Mouse (Mus musculus): ENCODE measurements at regions not wholly inside any gene's neighbourhood (a gene's known extent, or its start where the extent isn't known, plus 50 kb on each side); places are given as distances from the start of the nearest gene placed in this dataset.

DNA sequence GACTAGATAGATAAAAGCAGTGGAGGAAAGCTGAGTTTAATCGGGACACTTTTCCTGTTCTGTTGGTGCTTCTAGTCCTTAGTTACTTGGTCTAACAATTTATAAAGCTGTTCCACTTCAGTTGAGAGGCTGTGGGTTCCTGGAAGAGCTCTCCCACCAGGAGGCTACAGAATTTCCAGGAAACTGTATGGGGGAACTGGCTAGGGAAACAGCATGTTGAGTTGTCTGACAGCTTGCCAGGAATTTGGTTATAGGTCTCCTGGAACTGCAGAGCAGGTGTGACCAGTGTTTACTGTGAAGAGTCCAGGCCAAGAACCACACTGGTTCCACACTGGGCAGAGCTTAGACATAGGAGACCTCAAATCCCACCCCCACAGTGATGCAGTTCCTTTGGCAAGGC is 65.0 kb upstream of the Pik3cg start:
- no peak for DNase-seq (ENCODE audit: low spot score in 2 of 2)

DNA sequence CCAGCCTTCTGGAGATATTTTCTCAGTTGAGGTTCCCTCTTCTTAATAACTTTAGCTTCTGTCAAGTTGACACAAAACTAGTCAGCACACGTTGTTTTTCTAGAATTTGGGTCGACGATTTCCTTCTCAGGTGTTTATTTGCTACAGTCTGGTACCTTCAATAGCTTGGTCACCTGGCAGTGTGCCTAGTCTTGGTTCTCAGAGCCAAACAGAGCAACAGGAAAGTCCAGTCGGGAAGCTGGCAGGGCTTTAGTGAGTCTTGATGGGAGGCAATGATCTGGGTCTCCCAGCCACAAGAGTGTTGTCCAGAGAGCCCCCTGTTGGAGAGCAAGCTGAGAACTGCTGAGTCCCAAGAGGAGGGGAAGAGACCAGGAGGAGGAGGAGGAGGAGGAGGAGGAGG is 71.4 kb upstream of the Pik3cg start:
- peak; percentile 52 to 66 for DNase-seq (ENCODE audit: low spot score in 2 of 2)

DNA sequence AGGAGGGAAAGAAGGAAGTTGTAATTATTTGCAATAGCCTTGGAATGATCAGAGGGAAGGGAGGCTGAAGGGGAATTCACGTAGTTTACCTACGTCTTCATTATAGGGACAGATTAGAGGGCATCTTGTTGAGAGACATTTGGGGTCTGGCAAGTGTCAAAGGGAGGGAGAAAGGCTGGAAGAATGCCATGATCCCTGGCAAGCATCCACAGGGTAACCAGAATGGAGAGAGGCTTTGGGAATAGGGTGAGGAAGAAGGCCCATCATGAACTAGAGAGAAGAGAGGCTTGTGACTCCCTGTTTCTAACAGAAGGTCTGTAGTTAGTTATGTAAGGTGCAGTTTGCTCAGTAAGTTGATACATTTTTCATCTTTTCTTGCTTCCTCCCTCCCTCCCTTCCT is 71.8 kb upstream of the Pik3cg start:
- DNase-seq (ENCODE audit: low spot score in 2 of 2): no peak

GRCm38 (mm10) chr12:32282371-32283163 is 74.1 kb upstream of the Pik3cg start:
- no peak for DNase-seq (ENCODE audit: low spot score in 2 of 2)

DNA sequence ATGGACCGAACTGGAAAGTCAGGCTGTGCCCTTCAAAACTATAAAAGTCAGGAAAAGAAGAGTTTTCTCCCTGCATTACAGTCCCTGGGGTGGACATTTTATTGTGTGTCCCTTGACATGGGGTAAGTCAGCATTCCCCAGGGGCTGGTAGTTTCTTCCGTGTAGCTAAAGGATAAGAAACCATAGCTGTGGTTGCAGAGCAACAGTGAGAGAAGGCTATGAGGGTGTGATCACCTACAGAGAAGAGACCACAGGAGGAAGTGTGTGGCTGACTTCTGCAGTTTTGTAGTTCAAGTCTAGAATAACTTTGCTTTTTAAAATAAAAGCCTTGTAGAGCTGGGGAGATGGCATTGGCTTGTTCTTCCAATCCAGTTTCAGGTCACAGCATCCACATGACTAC is 76.6 kb upstream of the Pik3cg start:
- DNase-seq (ENCODE audit: low spot score in 2 of 2): no peak

DNA sequence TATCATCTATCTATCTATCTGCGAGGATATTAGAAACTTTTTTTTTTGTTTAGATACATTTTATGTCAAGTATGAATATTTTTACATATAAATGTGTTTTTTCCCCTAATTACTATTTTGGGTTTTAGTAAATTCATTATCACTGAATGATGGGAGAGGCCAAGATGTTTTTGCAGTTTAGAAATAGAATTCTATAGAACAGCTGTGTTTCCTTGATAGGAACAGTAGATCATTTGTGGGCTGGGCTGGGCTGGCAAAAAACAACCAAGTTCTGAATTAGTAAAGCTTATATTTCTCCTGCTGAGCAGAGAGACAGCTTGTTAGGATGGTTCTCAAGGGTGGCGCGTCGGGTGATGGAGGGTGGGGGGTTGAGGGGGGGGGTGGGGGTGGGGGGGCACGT is 78.2 kb upstream of the Pik3cg start:
- no peak for DNase-seq (ENCODE audit: low spot score in 2 of 2)

DNA sequence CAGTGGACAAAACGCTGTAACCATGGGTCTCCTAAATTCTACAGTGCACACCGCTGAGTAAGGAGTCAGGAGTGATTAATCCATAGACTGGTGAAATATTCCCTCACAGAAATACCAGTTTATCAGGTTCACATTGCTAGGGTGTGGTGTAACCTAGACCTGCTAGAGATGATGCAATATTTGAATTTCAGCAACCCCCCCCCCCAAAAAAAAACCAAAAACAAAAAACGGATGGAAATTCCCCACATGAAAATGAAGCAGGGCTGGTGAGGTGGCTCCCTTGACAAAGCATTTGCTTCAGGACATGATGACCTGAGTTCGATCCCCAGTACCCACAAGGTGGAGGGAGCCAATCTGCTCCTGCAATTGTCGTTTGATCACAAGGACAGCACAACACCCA is 82.7 kb upstream of the Pik3cg start:
- DNase-seq (ENCODE audit: low spot score in 2 of 2): no peak

- peak; percentile 51 to 65 for DNase-seq (ENCODE audit: low spot score in 2 of 2)
Observed at GRCm38 (mm10) chr12:32291962-32292748, 83.7 kb upstream of the Pik3cg start.

- no peak for DNase-seq (ENCODE audit: low spot score in 2 of 2)
Observed at GRCm38 (mm10) chr12:32292749-32293128, 84.3 kb upstream of the Pik3cg start.

DNA sequence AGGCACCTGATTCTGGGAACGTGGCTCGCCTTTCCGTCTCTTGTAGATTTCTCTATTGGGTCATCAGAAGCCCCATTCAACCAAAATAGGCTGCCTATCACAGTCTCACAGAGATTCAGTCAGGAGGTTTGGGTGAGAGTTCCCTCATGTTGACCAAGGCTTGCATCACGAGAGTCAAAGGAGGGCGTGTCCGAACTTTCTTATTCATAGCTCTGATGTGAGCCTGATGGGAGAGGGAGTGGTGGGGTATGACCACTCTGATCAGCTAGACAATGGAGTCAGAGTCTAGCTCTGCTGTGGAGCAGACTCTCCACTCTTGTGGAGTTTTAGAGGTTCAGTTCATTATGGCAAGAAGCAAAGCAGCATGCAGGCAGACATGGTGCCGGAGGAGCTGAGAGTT is 81.1 kb upstream of the Ccdc71l start:
- no peak for DNase-seq (ENCODE audit: low spot score in 2 of 2)

DNA sequence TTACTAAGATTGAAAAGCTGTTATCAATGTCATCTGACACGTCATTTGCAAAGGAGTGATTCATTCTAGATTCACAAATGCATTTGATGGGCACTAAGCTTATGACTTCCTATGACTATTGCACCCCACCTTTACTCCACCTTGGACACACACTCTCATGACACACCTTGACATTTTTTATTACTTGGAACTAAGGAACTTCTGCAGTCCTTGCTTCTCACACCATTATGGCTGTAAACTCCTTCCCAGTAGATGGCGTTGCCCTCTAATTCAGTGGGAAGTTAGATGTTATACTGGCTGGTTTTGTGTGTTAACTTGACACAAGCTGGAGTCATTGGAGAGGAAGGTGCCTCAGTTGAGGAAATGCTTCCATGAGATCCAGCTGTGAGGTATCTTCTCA is 78.8 kb upstream of the Ccdc71l start:
- no peak for DNase-seq (ENCODE audit: low spot score in 2 of 2)

- no peak for DNase-seq (ENCODE audit: low spot score in 2 of 2)
Observed at GRCm38 (mm10) chr12:32305736-32306135, 72.8 kb upstream of the Ccdc71l start.

DNA sequence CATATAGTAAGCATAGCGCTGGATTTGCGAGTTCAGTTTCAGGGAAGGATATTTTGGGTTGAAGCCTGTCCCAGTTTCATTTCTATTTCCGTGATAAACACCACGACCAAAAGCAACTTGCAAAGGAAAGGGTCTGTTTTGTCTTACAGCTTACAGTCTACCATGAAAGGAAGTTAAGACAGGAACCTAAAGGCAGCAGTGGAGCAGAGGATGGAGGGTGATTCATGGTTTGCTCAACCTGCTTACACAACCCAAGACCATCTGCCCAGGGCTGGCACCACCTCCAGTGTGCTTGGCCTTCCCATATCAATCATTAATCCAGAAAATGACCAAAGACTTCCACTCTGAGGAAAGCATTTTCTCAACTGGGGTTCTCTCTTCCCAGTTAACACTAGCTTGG is 72.2 kb upstream of the Ccdc71l start:
- no peak for DNase-seq (ENCODE audit: low spot score in 2 of 2)

DNA sequence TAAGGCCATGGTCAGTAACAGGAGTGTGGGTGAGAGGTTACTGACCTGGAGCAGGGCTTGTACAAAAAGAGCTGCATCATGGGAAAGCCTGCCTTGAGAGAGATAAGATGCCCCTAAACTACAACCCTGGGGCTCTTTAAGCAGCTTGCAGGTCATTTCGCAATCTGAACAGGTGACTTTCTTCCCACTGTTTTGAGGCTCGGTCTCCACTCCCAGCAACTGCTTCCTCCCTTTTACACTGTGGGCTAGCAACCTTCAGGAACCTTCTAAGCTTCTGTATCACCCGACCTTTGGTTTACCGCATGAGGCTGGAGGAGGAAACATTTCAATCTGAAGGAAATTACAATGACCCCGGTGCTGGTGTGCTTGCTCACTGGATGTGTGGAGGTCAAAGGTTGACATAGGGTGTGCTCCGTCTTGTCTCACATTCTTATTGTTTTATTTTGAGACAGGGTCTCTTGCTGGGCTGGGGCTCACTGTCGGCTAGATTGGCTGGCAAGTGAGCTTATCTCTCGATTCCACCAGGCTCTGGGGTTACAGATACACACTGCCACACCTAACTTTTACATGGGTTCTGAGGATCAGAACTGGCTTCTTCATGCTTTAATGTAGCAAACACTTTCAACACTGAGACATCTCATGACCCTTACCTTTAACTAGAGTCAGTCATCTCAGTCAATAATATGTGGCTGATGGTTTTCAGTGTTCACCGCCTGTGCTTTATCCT is 71.1 kb upstream of the Ccdc71l start:
- DNase-seq (ENCODE audit: low spot score in 2 of 2): no peak

DNA sequence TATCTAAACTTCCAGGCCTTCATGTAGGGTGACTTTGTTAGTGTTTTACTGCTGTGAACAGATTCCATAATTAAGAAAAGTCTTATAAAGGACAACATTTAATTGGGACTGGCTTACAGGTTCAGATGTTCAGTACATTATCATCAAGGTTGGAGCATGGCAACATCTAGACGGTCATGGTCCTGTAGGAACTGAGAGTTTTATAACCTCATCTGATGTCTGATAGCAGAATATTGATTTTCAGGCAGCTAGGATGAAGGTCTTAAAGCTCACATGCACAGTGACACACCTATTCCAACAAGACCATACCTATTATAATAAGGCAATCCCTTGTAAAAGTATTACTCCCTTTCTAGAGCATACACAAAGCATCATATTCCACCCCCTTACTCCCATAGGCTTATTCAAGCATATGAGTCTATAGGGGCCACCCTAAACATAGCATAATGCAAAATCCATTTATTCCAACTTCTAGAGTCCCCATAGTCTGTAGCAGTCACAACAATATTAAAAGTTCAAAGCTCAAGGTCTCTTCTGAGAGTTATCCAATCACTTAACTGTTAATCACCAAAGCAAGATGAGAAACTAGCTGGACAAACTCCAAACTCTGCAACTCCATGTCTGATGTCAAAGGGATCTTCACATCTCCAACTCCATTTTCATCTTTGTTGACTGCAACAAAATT is 63.3 kb upstream of the Ccdc71l start:
- no peak for DNase-seq (ENCODE audit: low spot score in 2 of 2)

All from urinary bladder, postnatal 36 days (tissue).